Mouse (Mus musculus) liver, embryonic 14.5 days (tissue): ENCODE measurements at regions not wholly inside any gene's neighbourhood (a gene's known extent, or its start where the extent isn't known, plus 50 kb on each side); places are given as distances from the start of the nearest gene placed in this dataset.

Experiments used
- ATAC-seq: fragments of 200-750 bp; cut with Nextera tagmentation; 2 replicates; pipeline ENCODE4 v1.8.0; 2017; ENCODE audit warnings: moderate number of reproducible peaks, mild to moderate bottlenecking, moderate library complexity; ENCODE audit not compliant: insufficient read depth
- DNase-seq, 3 experiments: peaks; one replicate each; pipeline ENCODE4 v3.0.0-alpha.2; 2012 to 2013; ENCODE audit warnings: low read depth in 3 of 3, low spot score in 3 of 3
- H3K27ac ChIP-seq: fragments of 300-500 bp; sonication (generic); 2 replicates; pipeline ENCODE4 v1.5.1; 2014; ENCODE audit warnings: moderate library complexity, mild to moderate bottlenecking, control low read depth, inconsistent platforms
- H3K27me3 ChIP-seq: fragments of 300-500 bp; sonication (generic); 2 replicates; pipeline ENCODE4 v1.6.1; 2014; ENCODE audit warnings: mild to moderate bottlenecking, low read length, moderate library complexity; ENCODE audit not compliant: control insufficient read depth, insufficient read depth
- H3K36me3 ChIP-seq: fragments of 300-500 bp; sonication (generic); replicated peaks from 2 replicates; pipeline ENCODE4 v1.6.1; 2014; ENCODE audit warnings: low read depth; ENCODE audit not compliant: control insufficient read depth, insufficient read depth
- H3K4me1 ChIP-seq, 2 experiments: fragments of 200-500 bp in 1 of 2; fragments of 300-500 bp in 1 of 2; sonication (generic) in 1 of 2; replicated peaks; 2 replicates each; pipeline ENCODE4 v1.6.1; 2012 to 2014; ENCODE audit warnings: antibody characterized with exemption in 1 of 2, inconsistent platforms in 1 of 2, low read length in 1 of 2; ENCODE audit not compliant: control insufficient read depth in 2 of 2, insufficient read depth in 2 of 2
- H3K4me2 ChIP-seq: fragments of 300-500 bp; sonication (generic); 2 replicates; pipeline ENCODE4 v1.6.1; 2014; ENCODE audit warnings: low read depth, mild to moderate bottlenecking, control low read depth, moderate library complexity
- H3K4me3 ChIP-seq, 2 experiments: fragments of 200-500 bp in 1 of 2; fragments of 300-500 bp in 1 of 2; sonication (generic) in 1 of 2; 2 replicates each; pipeline ENCODE4 v1.5.1; 2012 to 2014; ENCODE audit warnings: low read depth in 2 of 2, low read length in 2 of 2, mild to moderate bottlenecking in 2 of 2, control low read depth in 1 of 2, inconsistent platforms in 1 of 2, moderate library complexity in 1 of 2; ENCODE audit not compliant: insufficient read depth in 1 of 2
- H3K9ac ChIP-seq: fragments of 300-500 bp; sonication (generic); replicated peaks from 2 replicates; pipeline ENCODE4 v1.6.1; 2014; ENCODE audit warnings: mild to moderate bottlenecking, control low read depth, moderate library complexity
- H3K9me3 ChIP-seq: fragments of 300-500 bp; sonication (generic); 2 replicates; pipeline ENCODE4 v1.6.1; 2016; ENCODE audit warnings: low read length, mixed read lengths; ENCODE audit not compliant: control insufficient read depth
- CTCF ChIP-seq: IDR thresholded peaks from 2 replicates; pipeline ENCODE4 v1.5.1; 2016; ENCODE audit warnings: antibody characterized with exemption, low read depth, control low read depth
- EP300 ChIP-seq: IDR thresholded peaks from 2 replicates; pipeline ENCODE4 v1.6.1; 2016; ENCODE audit warnings: antibody characterized with exemption, low read depth
- WGBS: fragments of 180-500 bp; shearing (Covaris S2); extraction: QIAGEN DNeasy Blood & Tissue Kit; methylation state at CpG from one replicate; pipeline ENCODE4 v1.1.7; 2014; ENCODE audit not compliant: insufficient replicate concordance; 5-methylcytosine and 5-hydroxymethylcytosine counted together

DNA sequence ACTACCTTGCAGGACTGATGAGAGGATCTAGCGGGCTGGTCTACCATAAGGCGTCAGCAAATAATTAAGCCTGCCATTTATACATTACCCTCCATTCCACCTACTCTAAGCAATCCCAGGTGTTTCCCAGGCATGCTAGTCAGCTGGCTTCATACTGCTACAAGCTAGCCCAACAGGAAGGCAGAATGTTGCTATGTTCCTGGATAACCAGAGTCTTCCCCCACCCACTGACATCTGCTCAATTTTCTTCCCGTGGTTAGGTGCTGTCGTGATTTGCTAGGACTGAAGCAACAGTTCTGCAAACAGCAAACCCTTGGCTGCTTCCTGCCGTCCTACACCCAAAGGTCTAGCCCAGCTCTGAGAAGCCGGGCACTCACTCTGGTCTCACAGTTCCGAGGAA is 131.6 kb downstream of the Rpl14 start:
- Histone ChIP-seq H3K27me3 (no peaks in the 10 kb centered on the region), H3K27ac (no peak overlapping the region), H3K36me3 (no peaks in the 10 kb centered on the region), H3K9ac (no peak overlapping the region), H3K4me2 (no peak overlapping the region), H3K4me1 (no peaks in the 10 kb centered on the region), H3K4me3 (no peak overlapping the region), H3K9me3 (no peaks in the 10 kb centered on the region)
- ATAC-seq (no peak), DNase-seq (no peak)
- 44% methylated on average over 7 of the region's 7 CpGs for WGBS
- no peak for TF ChIP-seq EP300
- no peak for TF ChIP-seq CTCF

- no peak overlapping the region for H3K27ac ChIP-seq
- no peaks in the 10 kb centered on the region for H3K9me3 ChIP-seq
- H3K9ac ChIP-seq: no peak overlapping the region
- TF ChIP-seq EP300 (no peak), CTCF (no peak)
- H3K4me2 ChIP-seq: no peak overlapping the region
- ATAC-seq: no peak
- no peak for DNase-seq
- H3K4me3 ChIP-seq: no peak overlapping the region
- no peaks in the 10 kb centered on the region for H3K27me3 ChIP-seq
- no peaks in the 10 kb centered on the region for H3K36me3 ChIP-seq
- no peaks in the 10 kb centered on the region; a peak in 1 of 4 replicates for H3K4me1 ChIP-seq
- 57% methylated on average over 10 of the region's 10 CpGs for whole genome bisulfite sequencing
Measured at GRCm38 (mm10) chr9:120703291-120703930, 132.2 kb downstream of the Rpl14 start.

DNA sequence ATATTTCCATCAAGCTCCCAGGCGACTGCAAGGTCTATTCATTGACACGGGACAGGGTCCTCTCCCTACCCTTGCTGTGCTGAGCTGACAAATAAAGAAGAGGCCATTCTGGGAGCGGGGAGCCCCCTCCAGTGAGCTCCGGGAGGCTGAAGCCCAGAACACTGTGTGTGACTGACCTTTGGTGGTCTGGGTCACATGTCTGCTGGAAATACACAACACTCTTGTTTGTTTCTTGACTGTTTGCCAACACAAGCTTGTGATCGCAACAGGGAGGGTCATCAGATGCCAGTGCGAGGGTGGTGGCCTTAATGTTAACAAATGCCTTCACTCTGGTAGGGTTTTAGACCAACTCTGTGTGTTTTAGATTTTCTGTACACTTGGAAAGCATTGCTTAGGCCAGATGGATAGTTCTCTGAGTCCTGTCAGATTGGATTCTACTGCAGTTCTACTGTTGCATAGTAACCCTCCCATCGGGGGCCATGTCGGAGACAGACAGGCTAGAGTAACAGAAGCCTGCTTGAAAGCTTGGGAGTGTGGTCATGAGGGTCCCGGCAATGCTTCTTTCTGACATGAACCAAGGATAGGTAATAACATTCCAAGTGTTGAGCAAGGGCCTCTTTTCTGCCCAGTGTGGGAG is 135.4 kb downstream of the Rpl14 start:
- no peak for TF ChIP-seq CTCF
- TF ChIP-seq EP300: no peak
- no peak overlapping the region for H3K4me3 ChIP-seq

GRCm38 (mm10) chr9:120708507-120708906 is 137.3 kb downstream of the Rpl14 start:
- no peak overlapping the region for H3K27ac ChIP-seq
- no peaks in the 10 kb centered on the region for H3K27me3 ChIP-seq
- DNase-seq (no peak), ATAC-seq (no peak)
- no peaks in the 10 kb centered on the region for H3K36me3 ChIP-seq
- no peak for TF ChIP-seq EP300
- TF ChIP-seq CTCF: no peak
- WGBS: 13% methylated on average over 11 of the region's 11 CpGs
- no peaks in the 10 kb centered on the region for H3K9me3 ChIP-seq
- H3K4me2 ChIP-seq: no peak overlapping the region
- no peaks in the 10 kb centered on the region; a peak in 1 of 4 replicates for H3K4me1 ChIP-seq
- no peak overlapping the region for H3K4me3 ChIP-seq
- H3K9ac ChIP-seq: no peak overlapping the region

More for the DNA sequence above, 135.4 kb downstream of the Rpl14 start:
- H3K4me2 ChIP-seq: no peak overlapping the region
- 65% methylated on average over 9 of the region's 9 CpGs for WGBS
- no peaks in the 10 kb centered on the region; a peak in 1 of 4 replicates for H3K4me1 ChIP-seq
- no peaks in the 10 kb centered on the region for H3K36me3 ChIP-seq
- no peaks in the 10 kb centered on the region for H3K27me3 ChIP-seq
- no peak overlapping the region for H3K9ac ChIP-seq
- no peaks in the 10 kb centered on the region for H3K9me3 ChIP-seq
- no peak for DNase-seq
- no peak for ATAC-seq
- no peak overlapping the region for H3K27ac ChIP-seq

DNA sequence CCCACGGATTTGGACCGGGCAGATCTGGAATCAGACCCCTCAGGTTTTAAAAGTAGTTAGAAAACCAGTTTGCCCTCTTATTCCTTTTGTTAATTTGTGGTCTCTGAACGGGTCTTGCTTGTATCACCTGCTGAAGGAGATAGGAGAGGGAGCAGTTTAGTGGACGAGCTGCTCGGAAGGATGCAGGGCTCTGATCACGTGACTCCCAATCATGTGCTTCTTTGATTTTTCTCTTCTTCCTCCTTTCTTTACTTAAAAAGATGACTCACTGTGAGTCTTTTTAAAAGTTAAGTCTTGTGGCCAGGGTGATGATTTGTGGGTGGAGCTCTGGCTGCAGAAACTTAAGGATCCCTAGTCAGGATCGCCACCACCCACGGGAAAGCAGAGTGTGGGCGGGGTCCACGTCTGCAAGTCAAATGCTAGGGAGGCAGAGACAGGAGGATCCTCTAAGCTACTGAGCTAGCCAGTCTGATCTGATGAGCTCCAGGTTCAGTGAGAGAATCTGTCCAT is 138.0 kb downstream of the Rpl14 start:
- H3K27ac ChIP-seq: no peak overlapping the region
- DNase-seq (no peak), ATAC-seq (no peak)
- 42% methylated on average over 10 of the region's 10 CpGs for WGBS
- H3K4me1 ChIP-seq: no peaks in the 10 kb centered on the region; a peak in 1 of 4 replicates
- TF ChIP-seq CTCF (no peak), EP300 (no peak)
- H3K4me2 ChIP-seq: no peak overlapping the region
- no peak overlapping the region for H3K4me3 ChIP-seq
- H3K36me3 ChIP-seq: no peaks in the 10 kb centered on the region
- no peaks in the 10 kb centered on the region for H3K9me3 ChIP-seq
- H3K27me3 ChIP-seq: no peaks in the 10 kb centered on the region
- no peak overlapping the region for H3K9ac ChIP-seq
